Mouse (Mus musculus) CD4-positive naive resting alpha-beta T cell, adult 76 days (primary cell): ENCODE data around the gene Cd300lf. TPM values are rescaled to one million over a fixed set of nuclear protein-coding genes. Genes with fewer than 3 reads are reported as not detected.

Source experiments
- total RNA-seq: library from RNA; stranded (reverse); gene quantifications from one replicate; pipeline ENCODE4 v1.2.4, GENCODE M21; 2023

Gene Cd300lf
- 2.2 TPM for total RNA-seq

GRCm38 (mm10) chr11:115133800-115134199 is at the start of gene Cd300lf:
TSS of gene Cd300lf (minus strand) at chr11:115133992.

GRCm38 (mm10) chr11:115162832-115163480 is 29.2 kb upstream of the Cd300lf start, which contains the start of gene Slc9a3r1:
TSS of gene Slc9a3r1 (plus strand) at chr11:115163341.

GRCm38 (mm10) chr11:115091362-115091901 is 42.4 kb downstream of the Cd300lf start, which contains the start of gene Rab37:
TSS of gene Rab37 (plus strand) at chr11:115091431.

Other genes starting within 250 kb of the Cd300lf start
- 2.3 TPM for gene Cd300a, start 244.0 kb downstream of the Cd300lf start, total RNA-seq
- gene Cd300lb, start 199.6 kb downstream of the Cd300lf start, total RNA-seq, result 0.82 TPM
- gene Cd300c, start 164.8 kb downstream of the Cd300lf start, total RNA-seq, result not detected
- gene Cd300ld, start 144.1 kb downstream of the Cd300lf start, total RNA-seq, result 1.3 TPM
- gene Cd300c2, start 132.1 kb downstream of the Cd300lf start, total RNA-seq, result 3.4 TPM
- gene Cd300ld2, start 117.8 kb downstream of the Cd300lf start, total RNA-seq, result not detected
- gene Cd300ld4, start 107.0 kb downstream of the Cd300lf start, total RNA-seq, result not detected
- 2.2 TPM for gene Cd300ld5, start 96.2 kb downstream of the Cd300lf start, total RNA-seq
- gene Cd300ld3, start 85.6 kb downstream of the Cd300lf start, total RNA-seq, result 2.2 TPM
- gene Cd300e, start 71.8 kb downstream of the Cd300lf start, total RNA-seq, result 1.6 TPM
- 26.8 TPM for gene Rab37, start 42.6 kb downstream of the Cd300lf start, total RNA-seq
- 151 TPM for gene Slc9a3r1, start 29.3 kb upstream of the Cd300lf start, total RNA-seq
- gene Tmem104, start 53.5 kb upstream of the Cd300lf start, total RNA-seq, result 11.2 TPM
- gene Nat9, start 53.9 kb upstream of the Cd300lf start, total RNA-seq, result 11.8 TPM
- not detected for gene Grin2c, start 133.3 kb upstream of the Cd300lf start, total RNA-seq
- 17.1 TPM for gene Fdxr, start 143.1 kb upstream of the Cd300lf start, total RNA-seq
- gene Fads6, start 163.7 kb upstream of the Cd300lf start, total RNA-seq, result 1.1 TPM
- not detected for gene Otop2, start 173.2 kb upstream of the Cd300lf start, total RNA-seq
- not detected for gene Ush1g, start 188.0 kb upstream of the Cd300lf start, total RNA-seq
- not detected for gene Otop3, start 200.7 kb upstream of the Cd300lf start, total RNA-seq
- gene Hid1, start 233.8 kb upstream of the Cd300lf start, total RNA-seq, result 28.6 TPM
- gene Cdr2l, start 247.9 kb upstream of the Cd300lf start, total RNA-seq, result 0.82 TPM